Mouse (Mus musculus): ENCODE measurements around the gene Prtg. TPM values are rescaled to one million over a fixed set of nuclear protein-coding genes. Genes with fewer than 3 reads are reported as not detected.

Gene Prtg
- 2.2 and 2.7 TPM in 2 replicates for polyA plus RNA-seq (2016; fragmentation: Nextera tagmentation; extraction: Ambion mirVana)

GRCm38 (mm10) chr9:72806731-72807419, at the start of gene Prtg:
Prtg (plus strand) TSS chr9:72806874.
- H3K9ac ChIP-seq, result peak within 1 kb of the TSS; percentile 84
- peak; percentile 81 for ATAC-seq (ENCODE audit: insufficient number of reproducible peaks, low FRiP score)
- peak within 1 kb of the TSS; percentile 89 for H3K4me2 ChIP-seq
- H3K27ac ChIP-seq (ENCODE audit: poor library complexity, severe bottlenecking), result peak within 1 kb of the TSS; percentile 90
- no peaks in the 10 kb centered on the region for H3K9me3 ChIP-seq (replicated peaks)
- H3K36me3 ChIP-seq, result no peaks in the 10 kb centered on the region
- peaks cover 43% of the 10 kb centered on the region for H3K4me1 ChIP-seq (replicated peaks)
- WGBS, result under 1% methylated on average over 54 of the region's 57 CpGs
- H3K4me3 ChIP-seq, result peak within 1 kb of the TSS; percentile 80
- H3K27me3 ChIP-seq (replicated peaks), result no peaks in the 10 kb centered on the region

DNA sequence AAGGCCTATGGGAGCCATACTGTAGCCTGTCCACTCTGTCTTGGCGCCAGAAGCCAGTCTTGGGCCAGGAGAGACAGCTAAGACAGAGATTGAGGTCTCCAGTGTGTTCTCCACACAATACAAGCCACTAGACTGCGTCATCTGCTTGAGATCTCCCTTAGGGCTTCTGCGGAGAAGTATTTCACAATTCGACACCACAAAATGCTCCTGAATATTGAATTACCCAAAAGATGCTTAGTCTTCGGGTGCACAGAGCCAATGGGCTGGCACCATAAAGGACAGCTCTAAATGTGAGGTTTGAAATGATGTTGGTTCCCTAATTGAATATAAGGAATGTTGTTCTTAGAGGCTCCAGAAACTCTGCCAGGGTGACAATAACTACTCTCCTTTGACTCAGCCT, 49.5 kb upstream of the Prtg start:
- H3K4me1 ChIP-seq (replicated peaks), result peaks cover 20% of the 10 kb centered on the region
- WGBS, result 82% methylated on average over 5 of the region's 5 CpGs
- ATAC-seq (ENCODE audit: insufficient number of reproducible peaks, low FRiP score), result no peak

DNA sequence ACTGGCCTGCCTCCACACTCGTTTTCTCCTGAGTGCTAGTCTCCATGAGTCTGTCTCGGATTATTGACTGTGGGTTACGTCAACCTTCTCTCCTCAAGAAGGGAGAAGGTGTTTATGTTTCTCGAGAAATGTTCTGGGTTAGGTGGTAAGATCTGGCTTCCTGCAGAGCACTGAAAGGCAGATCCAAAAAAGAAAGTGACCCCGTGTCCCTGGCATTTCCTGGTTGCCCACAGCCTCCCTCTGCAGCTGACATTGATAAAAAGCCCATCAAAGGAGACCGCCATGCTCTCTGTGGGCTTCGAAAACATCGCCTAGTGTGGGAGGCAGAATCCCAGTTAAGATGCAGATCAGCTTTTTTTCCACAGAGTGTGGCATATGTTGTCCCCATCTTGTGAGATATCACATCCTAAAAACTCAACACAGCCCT, 48.0 kb upstream of the Prtg start:
- Histone ChIP-seq H3K27me3 (replicated peaks) (no peaks in the 10 kb centered on the region), H3K36me3 (no peaks in the 10 kb centered on the region), H3K27ac (ENCODE audit: poor library complexity, severe bottlenecking) (no peak overlapping the region), H3K9ac (no peak overlapping the region), H3K9me3 (replicated peaks) (no peaks in the 10 kb centered on the region), H3K4me2 (peak overlapping the region; percentile 23; the same call in 1 of the 2 replicates), H3K4me3 (no peak overlapping the region), H3K4me1 (replicated peaks) (peaks cover 29% of the 10 kb centered on the region)
- no peak for ATAC-seq (ENCODE audit: insufficient number of reproducible peaks, low FRiP score)
- 22% methylated on average over 8 of the region's 8 CpGs for WGBS

More for the DNA sequence above, 49.5 kb upstream of the Prtg start:
- Histone ChIP-seq H3K4me2 (no peak overlapping the region), H3K27me3 (replicated peaks) (no peaks in the 10 kb centered on the region), H3K4me3 (no peak overlapping the region), H3K9ac (no peak overlapping the region), H3K36me3 (no peaks in the 10 kb centered on the region), H3K27ac (ENCODE audit: poor library complexity, severe bottlenecking) (no peak overlapping the region), H3K9me3 (replicated peaks) (no peaks in the 10 kb centered on the region)

- Histone ChIP-seq H3K4me2 (peak overlapping the region; percentile 29), H3K27me3 (replicated peaks) (no peaks in the 10 kb centered on the region), H3K27ac (ENCODE audit: poor library complexity, severe bottlenecking) (peak overlapping the region; percentile 90), H3K4me3 (no peak overlapping the region), H3K4me1 (replicated peaks) (peaks cover 38% of the 10 kb centered on the region), H3K36me3 (no peaks in the 10 kb centered on the region), H3K9ac (0 out of 2 replicates have a peak overlapping the region, but pooled peaks have one; percentile 29), H3K9me3 (replicated peaks) (no peaks in the 10 kb centered on the region)
- ATAC-seq (ENCODE audit: insufficient number of reproducible peaks, low FRiP score), result peak; percentile 58
- WGBS, result 10% methylated on average over 3 of the region's 3 CpGs
These were observed 43.5 kb upstream of the Prtg start for GRCm38 (mm10) chr9:72763050-72763718.

DNA sequence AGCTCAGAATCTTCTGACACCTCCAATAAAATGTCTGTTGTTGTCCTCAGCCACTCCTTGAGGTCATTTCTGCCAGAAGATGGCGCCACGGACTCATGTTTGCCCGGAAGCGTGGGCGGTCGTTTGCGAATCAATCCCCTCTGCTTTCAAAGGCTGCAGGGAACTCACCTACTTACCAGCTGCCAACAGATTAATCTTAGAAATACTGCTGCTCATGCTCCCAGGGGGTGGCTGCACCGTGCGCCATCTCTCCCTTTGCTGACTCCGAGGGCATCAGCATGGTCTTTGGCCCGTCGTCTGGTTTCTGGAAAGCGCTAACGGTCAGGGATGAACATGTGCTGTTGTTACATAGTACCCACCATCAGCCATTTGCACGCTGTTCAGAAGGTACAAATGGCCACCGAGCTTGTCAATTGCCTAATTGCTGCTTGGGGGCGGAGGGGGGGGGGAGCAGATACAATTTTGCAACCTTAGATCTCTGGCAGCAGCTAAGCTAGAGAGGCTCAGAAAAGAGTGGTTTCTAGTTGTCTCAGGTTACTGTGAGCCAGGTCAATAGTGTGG, 39.8 kb upstream of the Prtg start:
- peak; percentile 44; the same call in 1 of the 2 replicates for ATAC-seq (ENCODE audit: insufficient number of reproducible peaks, low FRiP score)
- H3K36me3 ChIP-seq, result no peaks in the 10 kb centered on the region
- H3K4me1 ChIP-seq (replicated peaks), result peaks cover 28% of the 10 kb centered on the region
- H3K27ac ChIP-seq (ENCODE audit: poor library complexity, severe bottlenecking), result no peak overlapping the region; the same call in 1 of the 2 replicates
- peak overlapping the region; percentile 74 for H3K4me2 ChIP-seq
- H3K9me3 ChIP-seq (replicated peaks), result no peaks in the 10 kb centered on the region
- 2% methylated on average over 17 of the region's 17 CpGs for WGBS
- peak overlapping the region; percentile 40 for H3K4me3 ChIP-seq
- H3K27me3 ChIP-seq (replicated peaks), result no peaks in the 10 kb centered on the region
- peak overlapping the region; percentile 60 for H3K9ac ChIP-seq

DNA sequence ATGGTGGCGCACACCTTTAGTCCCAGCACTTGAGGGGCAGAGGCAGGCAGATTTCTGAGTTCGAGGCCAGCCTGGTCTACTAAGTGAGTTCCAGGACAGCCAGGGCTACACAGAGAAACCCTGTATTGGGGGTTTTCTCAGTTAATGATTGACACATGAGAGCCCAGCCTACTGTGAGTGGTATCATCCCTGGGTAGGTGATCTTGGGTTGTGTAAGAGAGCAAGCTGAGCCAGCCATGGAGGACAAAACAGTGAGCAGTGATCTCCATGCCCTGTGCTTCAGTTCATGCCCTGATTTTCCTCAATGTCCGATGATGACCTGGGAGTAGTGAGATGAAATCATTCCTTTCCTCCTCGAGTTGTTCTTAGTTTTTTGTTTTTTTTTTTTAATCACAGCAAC, 31.7 kb upstream of the Prtg start:
- Histone ChIP-seq H3K27ac (ENCODE audit: poor library complexity, severe bottlenecking) (no peak overlapping the region), H3K4me1 (replicated peaks) (peaks cover 13% of the 10 kb centered on the region), H3K4me3 (no peak overlapping the region), H3K9ac (no peak overlapping the region), H3K9me3 (replicated peaks) (no peaks in the 10 kb centered on the region), H3K4me2 (no peak overlapping the region), H3K36me3 (no peaks in the 10 kb centered on the region), H3K27me3 (replicated peaks) (no peaks in the 10 kb centered on the region)
- WGBS, result 83% methylated on average over 4 of the region's 4 CpGs
- ATAC-seq (ENCODE audit: insufficient number of reproducible peaks, low FRiP score), result no peak

- H3K4me3 ChIP-seq, result no peak overlapping the region
- ATAC-seq (ENCODE audit: insufficient number of reproducible peaks, low FRiP score), result no peak
- WGBS, result 16% methylated on average over 11 of the region's 11 CpGs
These were observed 27.7 kb upstream of the Prtg start for GRCm38 (mm10) chr9:72779004-72779403.

GRCm38 (mm10) chr9:72779733-72780132, 26.9 kb upstream of the Prtg start:
- Histone ChIP-seq H3K36me3 (no peaks in the 10 kb centered on the region), H3K4me3 (peak overlapping the region; percentile 10), H3K4me1 (replicated peaks) (peaks cover 40% of the 10 kb centered on the region), H3K9ac (no peak overlapping the region; the same call in 1 of the 2 replicates), H3K27ac (ENCODE audit: poor library complexity, severe bottlenecking) (peak overlapping the region; percentile 91), H3K27me3 (replicated peaks) (no peaks in the 10 kb centered on the region), H3K9me3 (replicated peaks) (no peaks in the 10 kb centered on the region), H3K4me2 (peak overlapping the region; percentile 56)
- WGBS, result under 1% methylated on average over 4 of the region's 4 CpGs
- peak; percentile 52 for ATAC-seq (ENCODE audit: insufficient number of reproducible peaks, low FRiP score)

More at GRCm38 (mm10) chr9:72779004-72779403, 27.7 kb upstream of the Prtg start:
- Histone ChIP-seq H3K27ac (ENCODE audit: poor library complexity, severe bottlenecking) (peak overlapping the region; percentile 58), H3K9me3 (replicated peaks) (no peaks in the 10 kb centered on the region), H3K27me3 (replicated peaks) (no peaks in the 10 kb centered on the region), H3K4me2 (peak overlapping the region; percentile 35; the same call in 1 of the 2 replicates), H3K36me3 (no peaks in the 10 kb centered on the region), H3K9ac (no peak overlapping the region), H3K4me1 (replicated peaks) (peaks cover 40% of the 10 kb centered on the region)

DNA sequence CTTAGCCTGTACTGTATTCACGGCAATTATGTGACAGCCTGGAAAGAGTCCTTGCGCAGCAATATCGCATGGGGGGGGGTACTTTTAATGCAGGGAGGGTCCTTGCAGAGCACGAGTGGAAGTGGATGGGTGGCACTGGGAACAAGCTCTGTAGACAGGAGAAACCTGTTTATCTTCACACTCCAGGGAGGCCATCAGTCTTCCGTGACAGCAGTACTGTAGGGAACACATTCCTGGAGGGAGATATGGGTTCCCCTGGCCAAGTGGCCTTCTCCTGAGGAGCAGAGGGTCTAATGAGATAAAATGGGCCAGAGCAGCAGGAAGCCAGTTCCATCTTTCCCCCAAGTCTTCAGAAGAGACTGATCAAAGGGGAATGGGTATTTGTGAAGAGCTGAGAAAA, 26.0 kb upstream of the Prtg start:
- Histone ChIP-seq H3K9me3 (replicated peaks) (no peaks in the 10 kb centered on the region), H3K4me1 (replicated peaks) (peaks cover 40% of the 10 kb centered on the region), H3K27ac (ENCODE audit: poor library complexity, severe bottlenecking) (peak overlapping the region; percentile 91), H3K36me3 (no peaks in the 10 kb centered on the region), H3K4me2 (peak overlapping the region; percentile 56), H3K27me3 (replicated peaks) (no peaks in the 10 kb centered on the region), H3K4me3 (peak overlapping the region; percentile 10), H3K9ac (peak overlapping the region; percentile 11; the same call in 1 of the 2 replicates)
- ATAC-seq (ENCODE audit: insufficient number of reproducible peaks, low FRiP score), result no peak
- 8% methylated on average over 5 of the region's 5 CpGs for WGBS

DNA sequence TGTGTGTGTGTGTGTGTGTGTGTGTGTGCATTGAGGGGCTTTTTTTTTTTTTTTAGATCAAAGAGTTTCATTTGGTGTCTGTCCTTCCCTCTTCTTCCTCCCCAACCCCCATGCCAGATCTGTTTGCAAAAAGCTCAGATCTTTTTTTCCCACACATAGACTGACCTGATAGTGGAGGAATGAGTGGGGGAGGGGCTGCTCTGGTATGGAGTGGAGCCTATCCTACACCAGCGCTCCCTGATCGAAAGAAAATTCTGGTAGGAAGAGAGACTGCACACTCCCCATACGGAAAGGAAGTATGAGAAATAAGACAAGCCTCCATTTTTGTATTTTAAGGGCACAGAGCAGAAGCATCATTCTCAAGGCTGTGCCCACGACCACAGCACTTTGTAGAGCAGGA, 25.2 kb upstream of the Prtg start:
- peak overlapping the region; percentile 91 for H3K27ac ChIP-seq (ENCODE audit: poor library complexity, severe bottlenecking)

GRCm38 (mm10) chr9:72782121-72782520, 24.6 kb upstream of the Prtg start:
- ATAC-seq (ENCODE audit: insufficient number of reproducible peaks, low FRiP score), result no peak
- Histone ChIP-seq H3K27me3 (replicated peaks) (no peaks in the 10 kb centered on the region), H3K4me2 (peak overlapping the region; percentile 56; the same call in 1 of the 2 replicates), H3K9me3 (replicated peaks) (no peaks in the 10 kb centered on the region), H3K9ac (no peak overlapping the region), H3K27ac (ENCODE audit: poor library complexity, severe bottlenecking) (no peak overlapping the region), H3K4me3 (no peak overlapping the region), H3K4me1 (replicated peaks) (peaks cover 40% of the 10 kb centered on the region), H3K36me3 (no peaks in the 10 kb centered on the region)
- 19% methylated on average over 8 of the region's 8 CpGs for WGBS

More for the DNA sequence above, 25.2 kb upstream of the Prtg start:
- H3K4me3 ChIP-seq, result no peak overlapping the region
- no peak for ATAC-seq (ENCODE audit: insufficient number of reproducible peaks, low FRiP score)
- no peaks in the 10 kb centered on the region for H3K27me3 ChIP-seq (replicated peaks)
- no peaks in the 10 kb centered on the region for H3K36me3 ChIP-seq
- H3K4me2 ChIP-seq, result peak overlapping the region; percentile 56
- no peaks in the 10 kb centered on the region for H3K9me3 ChIP-seq (replicated peaks)
- peaks cover 40% of the 10 kb centered on the region for H3K4me1 ChIP-seq (replicated peaks)
- H3K9ac ChIP-seq, result no peak overlapping the region
- 9% methylated on average over 4 of the region's 4 CpGs for whole genome bisulfite sequencing
